Mouse (Mus musculus) bone marrow macrophage, adult 2 months (primary cell): ENCODE data around the gene Zyg11b.

ENCODE experiments used
- CTCF ChIP-seq: IDR thresholded peaks from 2 replicates; pipeline ENCODE4 v1.5.1; 2012; ENCODE audit warnings: low read depth, mild to moderate bottlenecking, low read length, moderate library complexity
- POLR2A ChIP-seq: IDR thresholded peaks from 2 replicates; pipeline ENCODE4 v1.6.1; 2012; ENCODE audit warnings: mild to moderate bottlenecking, low read depth, low read length, borderline replicate concordance

DNA sequence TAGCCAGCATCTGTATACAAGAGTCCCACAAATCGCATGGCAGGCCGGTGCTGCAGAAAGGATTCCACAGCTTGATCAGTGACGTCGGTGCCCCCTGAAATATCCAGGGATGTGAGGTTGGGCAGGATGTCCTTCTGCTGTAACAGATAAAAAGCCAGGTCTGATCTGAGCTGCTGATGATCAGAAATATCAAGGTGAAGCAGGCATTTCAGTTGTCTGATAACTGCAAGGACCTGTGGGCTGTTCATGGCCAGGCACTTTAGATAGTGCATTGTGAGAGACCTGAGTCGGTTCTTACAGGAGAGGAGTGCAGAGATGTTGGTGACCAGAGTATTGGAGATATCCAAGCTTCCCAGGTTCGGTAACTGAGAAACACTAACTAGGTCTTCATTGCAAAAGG, 96.3 kb downstream of the Zyg11b start:
- no peak for TF ChIP-seq POLR2A
- TF ChIP-seq CTCF = no peak
